Mouse (Mus musculus) heart, adult 2 months (tissue): ENCODE results near the gene Arf3. TPM values are rescaled to one million over a fixed set of nuclear protein-coding genes. Genes with fewer than 3 reads are reported as not detected.

ENCODE experiments used
- DNase-seq, 2 experiments: peaks; one replicate each; pipeline ENCODE4 v3.0.0; 2021
- H3K27ac ChIP-seq: fragments of 200-600 bp; 2 replicates; pipeline ENCODE4 v1.8.1; 2022
- H3K27me3 ChIP-seq: fragments of 200-500 bp; 2 replicates; pipeline ENCODE4 v1.6.1; 2012; ENCODE audit warnings: mild to moderate bottlenecking, low read length, inconsistent platforms, mixed read lengths; ENCODE audit not compliant: control insufficient read depth, insufficient read depth
- H3K36me3 ChIP-seq: fragments of 200-500 bp; 2 replicates; pipeline ENCODE4 v1.6.1; 2012; ENCODE audit warnings: low read length, inconsistent platforms; ENCODE audit not compliant: control insufficient read depth, insufficient read depth
- H3K4me1 ChIP-seq: fragments of 200-500 bp; 2 replicates; pipeline ENCODE4 v1.6.1; 2011; ENCODE audit warnings: low read length; ENCODE audit not compliant: control insufficient read depth, insufficient read depth
- H3K4me3 ChIP-seq: fragments of 200-600 bp; 2 replicates; pipeline ENCODE4 v1.8.1; 2022
- H3K79me2 ChIP-seq: fragments of 200-500 bp; replicated peaks from 2 replicates; pipeline ENCODE4 v1.6.1; 2012; ENCODE audit warnings: mild to moderate bottlenecking, inconsistent platforms, low read length, moderate library complexity, mixed read lengths; ENCODE audit not compliant: control insufficient read depth, insufficient read depth
- H3K9ac ChIP-seq: fragments of 200-500 bp; 2 replicates; pipeline ENCODE4 v1.6.1; 2012; ENCODE audit warnings: low read depth, mild to moderate bottlenecking, control low read depth, inconsistent platforms, low read length, mixed read lengths
- CTCF ChIP-seq: fragments of 200-600 bp; IDR thresholded peaks from 2 replicates; pipeline ENCODE4 v1.8.1; 2022; ENCODE audit warnings: antibody characterized with exemption, mild to moderate bottlenecking, moderate library complexity
- EP300 ChIP-seq: fragments of 200-500 bp; IDR thresholded peaks from 2 replicates; pipeline ENCODE4 v1.6.1; 2011; ENCODE audit warnings: low read depth, low read length, control low read depth; ENCODE audit not compliant: insufficient read depth
- POLR2A ChIP-seq: fragments of 200-500 bp; IDR thresholded peaks from 2 replicates; pipeline ENCODE4 v1.6.1; 2011; ENCODE audit warnings: mild to moderate bottlenecking, low read depth, low read length, control low read depth; ENCODE audit not compliant: insufficient read depth
- WGBS: fragments of 180-500 bp; shearing (Covaris S2); methylation state at CpG from one replicate; pipeline ENCODE4 v1.1.7; 2018; 5-methylcytosine and 5-hydroxymethylcytosine counted together
- intact Hi-C: fragments of 180-260 bp; cut with DNase I; formaldehyde crosslinking; loops from one replicate; pipeline ENCODE4 v1.15.1; 2025
- polyA plus RNA-seq: library from polyadenylated mRNA; depleted of rRNA; stranded (reverse); fragments of >200 nt; gene quantifications from 2 replicates; pipeline ENCODE4 v1.2.3, GENCODE M21; 2012
- total RNA-seq, 2 experiments: library from RNA; stranded (reverse); gene quantifications; 2 replicates each; pipeline ENCODE4 v1.2.3; 2021

The Arf3 gene
- total and polyA plus RNA-seq, 3 experiments = 18.9 to 30.6 (median 20.0) TPM

DNA sequence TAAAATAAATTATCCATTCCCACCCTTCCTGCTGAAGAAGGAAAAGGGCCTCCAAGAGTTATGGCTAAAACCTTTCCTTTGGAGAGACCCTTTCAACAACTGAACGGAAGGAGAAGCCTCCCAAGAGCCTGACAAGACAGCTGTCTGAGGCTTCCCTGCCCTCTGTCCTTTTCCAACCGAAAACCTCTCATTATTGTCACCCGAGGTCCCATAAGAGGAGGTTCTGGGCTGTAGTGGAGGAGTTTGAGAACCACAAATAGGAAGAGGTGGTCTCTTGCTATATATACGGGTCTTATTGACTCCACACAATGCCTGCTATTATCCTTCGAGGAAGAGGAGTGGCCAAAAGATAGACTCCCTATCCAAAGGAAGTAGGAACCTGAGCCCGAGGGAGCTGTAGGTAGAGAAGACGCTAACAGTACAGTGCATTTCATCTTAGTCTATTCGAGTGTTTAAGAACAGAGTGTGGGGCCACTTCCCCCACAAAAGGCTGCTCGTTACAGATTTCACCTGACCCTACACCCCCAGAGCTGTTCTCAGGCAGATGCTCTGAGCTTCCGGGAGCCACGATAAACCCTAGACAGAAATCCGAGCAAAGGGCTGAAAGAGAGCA, 8.9 kb upstream of the Arf3 start:
- WGBS = 23% methylated on average over 12 of the region's 12 CpGs
- Histone ChIP-seq H3K27me3 (peaks cover 7% of the 10 kb centered on the region), H3K4me3 (peak overlapping the region; percentile 39; the same call in 1 of the 2 replicates), H3K27ac (no peak overlapping the region), H3K9ac (no peak overlapping the region), H3K4me1 (0 out of 2 replicates have a peak, but pooled peaks cover 1% of the 10 kb centered on the region), H3K79me2 (no peaks in the 10 kb centered on the region), H3K36me3 (no peaks in the 10 kb centered on the region)
- intact Hi-C loops = no loop called here
- TF ChIP-seq POLR2A = no peak
- no peak for TF ChIP-seq CTCF
- no peak for TF ChIP-seq EP300
- no peak for DNase-seq

DNA sequence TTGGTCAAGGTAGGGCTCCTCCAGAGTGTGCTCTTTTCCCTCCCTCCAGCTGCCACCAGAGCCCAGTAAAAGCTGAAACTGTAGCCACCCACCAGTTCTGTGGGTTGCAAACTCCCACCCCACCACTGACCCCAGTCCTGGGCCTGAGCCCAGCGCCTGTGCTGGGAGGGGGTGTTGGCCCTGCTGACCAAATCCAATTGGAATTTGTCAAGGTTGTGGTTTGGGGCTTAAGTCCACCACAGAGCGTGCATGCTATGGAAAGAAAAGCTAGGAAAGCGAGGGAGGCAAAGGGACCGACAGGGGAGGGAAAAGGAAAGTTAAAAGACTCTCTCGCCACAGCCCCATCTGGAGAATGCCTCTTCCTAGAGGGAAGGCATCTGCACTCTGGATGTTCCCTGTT, 5.2 kb upstream of the Arf3 start:
- Histone ChIP-seq H3K4me3 (no peak overlapping the region), H3K36me3 (no peaks in the 10 kb centered on the region), H3K79me2 (no peaks in the 10 kb centered on the region), H3K27ac (no peak overlapping the region), H3K27me3 (no peaks in the 10 kb centered on the region), H3K9ac (no peak overlapping the region), H3K4me1 (peaks cover 1% of the 10 kb centered on the region; the same call in 1 of the 2 replicates)
- 50% methylated on average over 5 of the region's 5 CpGs for WGBS
- intact Hi-C loops = no loop called here
- TF ChIP-seq EP300 (no peak), POLR2A (no peak), CTCF (no peak)
- no peak for DNase-seq

DNA sequence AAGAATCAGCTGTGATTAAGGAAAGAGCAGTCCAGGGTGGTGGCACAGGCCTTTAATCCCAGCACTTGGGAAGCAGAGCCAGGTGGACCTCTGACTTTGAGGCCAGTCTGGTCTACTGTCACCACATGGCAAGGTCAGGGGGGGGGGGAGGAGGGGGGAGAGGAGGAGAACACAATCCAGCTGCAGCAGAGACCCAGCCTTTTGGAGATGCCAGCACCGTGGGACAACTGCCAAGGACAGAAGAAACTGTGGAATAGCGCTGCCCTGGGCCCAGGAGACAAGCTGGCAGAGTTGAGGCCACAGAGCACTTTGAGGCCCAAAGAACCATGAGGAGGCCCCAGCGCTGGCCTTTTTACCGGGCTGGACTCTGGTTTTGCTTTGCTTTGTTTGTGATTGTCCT, 2.9 kb upstream of the Arf3 start:
- Histone ChIP-seq H3K36me3 (no peaks in the 10 kb centered on the region), H3K4me1 (peaks cover 2% of the 10 kb centered on the region), H3K79me2 (peaks cover 7% of the 10 kb centered on the region), H3K27me3 (no peaks in the 10 kb centered on the region), H3K27ac (no peak overlapping the region), H3K9ac (no peak overlapping the region), H3K4me3 (no peak overlapping the region)
- 71% methylated on average over 4 of the region's 4 CpGs for WGBS
- intact Hi-C loops = no loop called here
- TF ChIP-seq EP300 = no peak
- no peak for TF ChIP-seq POLR2A
- TF ChIP-seq CTCF = no peak
- no peak for DNase-seq

DNA sequence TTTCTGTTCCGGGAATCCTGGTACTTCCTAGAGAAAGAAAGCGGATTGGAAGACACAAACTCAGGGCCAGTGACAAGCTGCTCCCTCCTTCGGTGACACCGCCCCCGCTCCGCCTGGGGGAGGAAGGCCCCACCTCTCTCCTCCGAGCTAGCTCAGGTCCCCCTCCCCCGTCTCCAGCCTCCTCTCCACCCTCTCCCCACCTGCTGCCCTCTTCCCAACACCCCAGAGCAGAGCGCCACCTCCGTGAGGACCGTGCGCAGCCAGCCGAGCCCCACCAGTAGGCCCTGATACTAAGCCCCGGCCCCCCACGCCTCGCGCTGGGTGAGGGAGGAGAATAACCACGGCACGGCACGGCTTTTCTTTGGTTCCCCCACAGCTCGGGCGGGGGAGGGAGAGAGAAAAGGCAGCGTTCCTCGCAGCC, 803 bp downstream of the Arf3 start:
- intact Hi-C loops = no loop called here
- Histone ChIP-seq H3K4me3 (peak overlapping the region; percentile 66), H3K36me3 (no peaks in the 10 kb centered on the region), H3K9ac (peak overlapping the region; percentile 95), H3K27ac (peak overlapping the region; percentile 49), H3K27me3 (no peaks in the 10 kb centered on the region), H3K4me1 (peaks cover 2% of the 10 kb centered on the region), H3K79me2 (peaks cover 9% of the 10 kb centered on the region)
- TF ChIP-seq CTCF (no peak), POLR2A (no peak), EP300 (no peak)
- WGBS = 1% methylated on average over 24 of the region's 24 CpGs
- peak; percentile 71 to 80 for DNase-seq

DNA sequence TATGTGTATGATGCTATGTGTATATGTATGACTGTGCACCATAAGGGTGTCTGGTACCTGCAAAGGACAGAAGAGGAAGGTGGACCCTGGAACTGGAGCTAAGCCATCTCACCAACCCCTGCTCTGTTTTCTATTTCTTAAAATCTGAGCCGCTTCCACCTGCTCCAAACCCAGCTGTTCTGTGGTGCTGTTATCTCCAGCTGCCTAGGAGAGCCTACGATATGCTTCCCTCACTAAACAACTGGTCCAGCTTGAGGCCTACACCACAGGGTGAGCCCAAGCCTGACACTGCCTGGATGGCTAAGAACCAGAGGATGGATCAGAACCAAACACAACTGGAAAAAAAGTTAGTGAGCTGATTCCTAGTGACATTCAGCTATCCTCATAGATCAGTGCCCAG, 8.9 kb downstream of the Arf3 start:
- WGBS = 67% methylated on average over 2 of the region's 2 CpGs
- no peaks in the 10 kb centered on the region for H3K36me3 ChIP-seq
- H3K4me1 ChIP-seq = 0 out of 2 replicates have a peak, but pooled peaks cover 1% of the 10 kb centered on the region
- DNase-seq = no peak
- TF ChIP-seq EP300 (no peak), POLR2A (no peak)
- peaks cover 6% of the 10 kb centered on the region for H3K79me2 ChIP-seq
- intact Hi-C loops = no loop called here
- no peaks in the 10 kb centered on the region for H3K27me3 ChIP-seq
- no peak overlapping the region for H3K4me3 ChIP-seq
- H3K9ac ChIP-seq = no peak overlapping the region
- no peak overlapping the region for H3K27ac ChIP-seq

DNA sequence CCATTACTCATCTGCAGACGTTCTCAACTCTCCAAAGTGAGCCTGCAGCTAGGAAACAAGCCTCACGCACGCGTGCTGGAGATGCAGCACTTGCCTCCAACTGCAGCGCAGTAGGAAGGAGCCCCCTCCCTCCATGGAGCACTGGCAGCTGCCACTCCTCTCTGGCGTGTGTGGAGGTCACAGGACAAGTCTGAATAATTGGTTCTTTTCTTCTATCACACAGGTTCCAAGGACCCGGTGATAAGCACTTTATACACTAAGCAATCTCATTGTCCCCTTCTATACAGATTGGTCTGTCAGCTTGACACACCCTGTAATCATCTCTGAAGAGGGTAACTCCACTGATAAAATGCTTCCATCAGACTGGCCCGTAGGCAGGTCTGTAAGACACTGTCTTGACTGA, 10.0 kb downstream of the Arf3 start:
- intact Hi-C loops = no loop called here
- no peak overlapping the region for H3K27ac ChIP-seq
- peaks cover 6% of the 10 kb centered on the region for H3K79me2 ChIP-seq
- WGBS = 74% methylated on average over 8 of the region's 8 CpGs
- TF ChIP-seq CTCF = no peak
- TF ChIP-seq POLR2A = no peak
- no peak for TF ChIP-seq EP300
- no peaks in the 10 kb centered on the region for H3K36me3 ChIP-seq
- no peak overlapping the region for H3K4me3 ChIP-seq
- DNase-seq = no peak
- no peak overlapping the region for H3K9ac ChIP-seq
- 0 out of 2 replicates have a peak, but pooled peaks cover 1% of the 10 kb centered on the region for H3K4me1 ChIP-seq
- no peaks in the 10 kb centered on the region for H3K27me3 ChIP-seq
